Mouse (Mus musculus): Measurements from ENCODE around the gene Xaf1.
"Not testable (repeated sequence)": the region's sequence is repeated elsewhere in the genome, so short reads cannot be mapped to it uniquely, and the experiment has no call there.

Xaf1 gene

DNA sequence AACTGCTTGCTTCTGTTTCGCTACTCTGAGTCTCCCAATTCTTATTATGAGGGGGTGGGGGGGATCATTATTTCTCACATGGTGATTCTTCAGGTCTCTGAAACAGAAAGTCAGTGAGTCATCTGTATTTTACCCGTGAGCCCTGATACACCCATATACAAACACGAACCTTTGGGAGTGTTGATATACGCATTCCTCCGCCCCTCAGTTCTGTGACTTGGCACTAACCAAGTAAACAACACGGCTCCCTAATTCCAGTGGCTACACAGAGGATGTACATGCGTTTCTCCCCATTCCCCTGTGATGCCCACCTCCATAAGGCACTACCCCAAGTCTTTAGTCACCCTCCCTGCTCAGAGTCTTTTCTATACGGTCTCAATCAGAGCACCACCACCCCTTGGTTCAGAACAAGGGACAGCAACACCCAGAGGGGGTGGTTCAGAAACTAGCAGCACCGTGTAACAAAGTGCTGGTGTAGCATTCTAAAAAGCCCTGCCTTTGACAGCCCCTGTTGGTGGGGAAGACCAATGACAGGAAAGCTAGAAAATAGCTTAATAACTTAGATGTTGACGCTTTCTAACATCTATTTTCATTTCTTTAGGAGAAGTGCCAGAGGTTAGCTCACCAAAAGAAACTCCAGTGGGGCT, 10.0 kb downstream of the Xaf1 start:
- DNase-seq (ENCODE audit: low read depth), result no peak

DNA sequence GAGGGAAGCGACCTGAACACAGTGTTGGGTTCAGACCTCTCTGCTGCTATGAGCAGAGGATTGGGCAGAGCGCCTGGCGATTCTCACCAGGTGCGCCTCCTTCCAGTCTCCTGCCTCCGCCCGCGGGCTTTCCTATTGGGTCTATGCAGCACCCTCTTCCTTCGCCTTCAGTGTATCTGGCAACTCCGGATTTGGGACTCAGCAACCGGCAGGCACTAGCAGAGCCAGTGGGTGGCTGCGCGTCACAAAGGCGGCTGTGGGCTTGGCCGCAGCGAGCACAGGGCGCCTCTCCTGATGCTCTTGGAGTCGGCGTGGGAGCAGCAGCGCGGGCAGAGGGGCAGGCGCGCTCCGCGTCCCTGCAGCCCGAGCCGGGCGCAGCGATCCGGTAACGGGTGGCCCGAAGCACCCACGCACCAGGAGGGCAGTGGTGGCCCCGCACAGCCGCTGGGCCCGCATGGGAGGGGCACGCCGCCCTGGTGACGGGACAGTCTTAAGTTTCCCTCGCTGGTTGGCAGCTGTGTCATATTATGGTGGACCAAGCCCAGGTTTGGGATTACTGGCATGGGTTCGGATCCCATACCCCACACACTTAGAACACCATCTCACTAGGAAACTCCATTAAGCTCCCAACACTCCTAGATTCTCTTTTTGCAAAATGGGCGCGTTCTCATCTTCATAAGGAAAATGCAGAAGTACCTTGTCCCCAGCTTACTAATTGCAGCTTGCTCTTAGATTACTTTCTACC, 12.9 kb downstream of the Xaf1 start, which contains the start of gene Fbxo39:
TSS of gene Fbxo39 (plus strand) at position 294 of the 745 bp plus-strand sequence.
- DNase-seq (ENCODE audit: low read depth), result no peak

DNA sequence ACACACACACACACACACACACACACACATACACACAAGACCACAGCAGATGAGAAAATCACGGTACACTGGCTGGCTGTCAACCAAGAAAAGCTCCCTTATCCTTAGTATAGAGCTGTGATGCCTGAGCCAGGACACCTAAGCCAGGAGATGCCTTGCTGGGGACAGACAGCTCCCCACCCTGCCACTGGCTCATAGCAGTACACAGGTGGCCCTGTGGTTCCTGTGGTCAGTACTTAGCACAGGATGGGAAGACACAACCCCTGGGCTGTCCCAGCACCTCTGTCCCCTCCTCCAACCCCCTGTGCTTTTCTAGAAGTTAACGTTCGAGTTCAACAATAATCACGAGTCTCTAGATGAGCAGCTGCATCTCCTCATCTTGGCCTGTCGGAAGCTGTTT, 16.6 kb downstream of the Xaf1 start:
- DNase-seq (ENCODE audit: low read depth), result no peak

DNA sequence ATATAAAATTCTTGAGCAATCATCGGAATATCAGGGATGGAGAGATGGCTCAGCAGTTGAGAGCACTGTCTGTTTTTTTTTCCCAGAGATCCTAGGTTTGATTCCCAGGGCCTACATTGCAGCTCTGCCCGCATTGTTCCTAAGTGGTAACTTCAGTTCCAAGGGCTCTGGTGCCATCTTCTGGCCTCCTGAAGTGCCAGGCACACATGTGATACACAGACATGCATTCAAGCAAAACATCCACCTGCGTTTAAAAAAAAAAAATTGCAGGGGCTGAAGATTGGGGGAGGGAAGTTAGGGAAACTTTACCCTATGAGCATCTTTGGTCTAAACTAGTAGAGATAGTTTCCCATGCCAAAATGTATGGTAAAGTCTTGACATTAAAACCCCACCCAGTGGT, 23.0 kb downstream of the Xaf1 start:
- no peak for DNase-seq (ENCODE audit: low read depth)

DNA sequence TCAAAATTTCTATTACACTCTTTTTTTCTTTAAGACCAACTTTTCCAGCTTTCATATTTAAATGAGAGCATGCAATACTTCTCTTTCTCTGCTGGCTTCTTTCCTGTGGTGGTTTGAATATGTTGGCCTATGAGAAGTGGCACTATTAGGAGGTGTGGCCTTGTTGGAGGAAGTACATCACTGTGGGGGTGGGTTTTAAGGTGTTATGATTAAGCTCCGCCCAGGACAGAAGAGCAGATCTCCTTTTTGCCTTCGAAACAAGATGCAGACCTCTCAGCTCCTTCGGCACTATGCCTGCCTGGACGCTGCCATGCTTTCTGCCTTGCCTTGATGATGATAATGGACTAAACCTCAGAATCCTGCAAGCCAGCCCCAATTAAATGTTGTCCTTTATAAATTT, 24.3 kb downstream of the Xaf1 start:
- no peak for DNase-seq (ENCODE audit: low read depth)

DNA sequence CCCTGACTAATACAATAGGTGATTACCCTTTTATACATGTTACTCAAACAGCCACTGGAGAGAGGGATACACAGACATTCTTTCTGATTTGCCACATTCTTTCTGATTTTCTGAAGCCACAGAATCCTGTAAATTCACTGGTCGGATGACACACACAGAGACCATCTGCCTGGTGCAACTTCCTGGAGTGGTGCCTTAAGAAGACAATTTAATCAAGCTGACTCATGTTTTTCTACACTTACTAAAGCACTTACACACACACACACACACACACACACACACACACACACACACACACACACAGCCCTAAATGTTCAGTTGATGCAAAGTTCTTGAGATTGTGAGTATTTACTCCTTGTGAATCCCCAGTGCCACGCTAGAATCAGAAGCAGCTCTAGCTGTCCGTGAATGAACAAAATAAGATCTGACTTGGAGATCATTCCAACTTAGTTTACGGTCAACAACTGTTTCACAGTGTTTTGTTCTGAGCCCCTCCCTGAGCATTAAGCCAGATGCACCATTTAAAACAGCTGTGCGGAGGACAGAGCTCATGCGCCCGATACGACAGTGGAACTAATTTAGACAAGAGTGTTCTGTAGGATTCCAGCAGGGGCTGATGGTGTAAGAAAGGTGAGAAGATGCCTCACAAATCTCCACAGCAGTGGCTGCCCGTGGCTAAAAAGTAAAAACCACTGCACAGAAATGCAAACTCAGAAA, 31.7 kb downstream of the Xaf1 start:
- no peak for DNase-seq (ENCODE audit: low read depth)

DNA sequence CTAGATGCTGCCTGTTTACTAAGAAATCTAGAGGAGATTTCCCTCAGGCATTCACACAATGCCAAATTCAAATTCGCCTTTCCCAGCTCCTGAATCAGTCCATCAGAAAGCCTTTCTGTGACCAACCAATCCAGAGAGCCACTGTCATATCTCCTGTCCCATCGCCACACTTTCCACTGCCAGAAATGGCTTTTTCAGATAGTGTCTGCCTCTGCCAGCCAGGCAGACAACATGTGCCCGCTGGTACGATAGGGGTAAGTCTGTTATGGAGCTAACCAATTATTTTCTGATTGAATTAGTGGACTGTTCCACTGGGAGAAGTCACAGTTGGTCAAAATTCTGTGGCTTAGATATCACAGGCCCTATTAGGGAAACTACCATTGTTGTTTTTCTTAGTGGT, 33.2 kb downstream of the Xaf1 start:
- DNase-seq (ENCODE audit: low read depth), result no peak

DNA sequence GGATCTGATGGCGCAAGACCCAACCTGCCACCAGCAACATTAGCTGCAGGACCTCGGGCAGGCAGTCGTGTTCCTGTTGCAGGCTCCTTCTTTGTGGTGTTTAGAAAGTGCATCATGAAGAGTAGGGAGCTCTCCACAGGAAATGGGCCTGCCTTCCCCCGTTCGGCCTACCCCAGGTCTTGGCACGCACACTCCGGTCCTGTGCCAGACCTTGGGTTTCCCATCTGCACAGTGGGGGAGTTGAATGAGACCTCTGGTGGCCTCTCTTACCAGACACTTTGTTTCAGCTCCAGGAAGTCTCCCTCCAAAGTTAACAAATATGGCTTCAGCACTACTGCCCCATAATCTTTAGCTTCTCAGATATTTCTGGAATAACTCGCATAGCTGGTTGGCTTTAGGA, 35.3 kb downstream of the Xaf1 start:
- DNase-seq (ENCODE audit: low read depth), result no peak

DNA sequence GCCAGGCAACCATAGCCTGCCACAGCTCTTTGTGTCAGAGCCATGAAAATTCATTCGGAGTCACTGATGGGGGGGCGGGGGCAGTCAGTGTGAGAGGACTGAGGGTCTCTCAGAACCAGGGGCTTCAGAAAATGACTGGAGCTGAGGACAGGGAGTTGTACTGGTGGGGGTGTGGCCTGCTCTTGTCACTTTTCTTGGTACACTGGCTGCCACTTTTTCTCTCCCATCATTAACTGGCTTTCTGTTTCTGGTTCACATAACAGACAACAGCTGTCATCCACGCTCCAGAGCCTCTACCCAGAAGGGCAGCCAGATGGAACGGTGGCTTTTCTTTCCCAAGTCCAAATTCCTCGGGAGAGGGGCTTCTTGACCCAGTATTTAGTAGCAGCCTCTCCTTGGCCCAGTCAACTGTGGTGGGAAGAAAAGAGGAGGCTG, 37.0 kb downstream of the Xaf1 start:
- DNase-seq (ENCODE audit: low read depth), result no peak

DNA sequence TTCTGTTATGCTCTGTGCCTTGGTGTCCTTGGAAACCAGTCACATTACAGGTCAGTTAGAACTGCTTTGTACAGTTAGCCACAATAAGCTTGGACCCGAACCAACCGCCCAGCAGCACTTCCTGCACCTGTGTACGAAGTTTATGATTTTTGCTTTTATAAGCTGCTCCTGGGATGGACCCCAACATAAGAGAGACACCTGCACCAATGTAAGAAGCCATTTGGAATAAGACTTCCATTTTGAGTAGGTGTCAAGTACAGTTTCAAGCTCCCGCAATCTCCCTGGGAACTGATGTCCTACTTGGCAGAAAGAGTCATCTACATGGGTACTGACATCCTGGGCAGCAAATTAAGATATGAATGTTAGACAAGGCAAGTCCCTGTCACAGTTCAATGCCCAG, 38.3 kb downstream of the Xaf1 start:
- DNase-seq (ENCODE audit: low read depth), result no peak

DNA sequence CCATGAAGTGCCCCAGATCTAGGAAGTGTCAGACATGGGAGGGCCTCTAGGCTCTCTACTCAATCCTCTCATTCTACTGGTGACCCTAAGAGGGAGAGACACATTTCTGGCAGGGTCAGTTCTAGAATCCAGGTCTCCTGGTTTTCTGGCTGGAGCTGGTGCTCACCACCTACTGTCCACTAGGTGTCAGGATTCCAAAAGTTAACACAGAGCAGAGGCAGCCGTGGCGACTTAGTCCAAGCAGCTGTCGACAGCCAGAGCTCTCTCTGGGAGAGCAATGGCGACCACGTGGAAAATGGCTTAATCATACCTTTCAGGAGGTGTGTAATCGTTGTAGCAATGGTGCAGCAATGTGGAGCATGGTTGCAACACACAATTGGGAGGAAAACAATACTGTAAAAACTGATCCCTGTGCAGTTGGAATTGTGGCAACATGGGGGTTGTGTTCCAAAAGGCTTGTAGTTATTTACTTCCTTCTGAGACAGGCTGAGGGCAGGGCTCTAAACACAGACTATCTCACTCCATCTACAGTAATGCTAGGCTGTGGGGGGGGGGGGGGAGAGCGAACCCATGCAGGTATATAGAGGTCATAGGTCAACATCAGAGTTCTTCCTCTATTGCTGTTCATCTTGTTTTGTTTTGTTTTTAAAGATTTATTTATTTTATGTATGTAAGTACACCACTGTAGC, 41.3 kb downstream of the Xaf1 start:
- peak; percentile 40 for DNase-seq (ENCODE audit: low read depth)

DNA sequence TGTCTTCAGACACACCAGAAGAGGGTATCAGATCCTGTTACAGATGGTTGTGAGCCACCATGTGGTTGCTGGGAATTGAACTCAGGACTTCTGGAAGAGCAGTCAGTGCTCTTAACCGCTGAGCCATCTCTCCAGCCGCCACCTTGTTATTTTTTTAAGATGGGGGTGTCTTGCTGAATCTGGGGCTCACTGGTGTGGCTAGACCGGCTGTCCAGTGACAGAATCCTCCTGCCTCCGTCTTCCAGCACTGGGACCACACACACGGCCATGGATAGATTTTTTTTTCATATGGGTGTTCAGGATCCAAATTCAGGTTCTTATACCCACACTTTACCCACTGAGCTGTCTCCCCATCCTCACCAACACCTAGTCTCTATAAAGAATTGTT, 41.8 kb downstream of the Xaf1 start:
- DNase-seq (ENCODE audit: low read depth), result not testable (repeated sequence)

DNA sequence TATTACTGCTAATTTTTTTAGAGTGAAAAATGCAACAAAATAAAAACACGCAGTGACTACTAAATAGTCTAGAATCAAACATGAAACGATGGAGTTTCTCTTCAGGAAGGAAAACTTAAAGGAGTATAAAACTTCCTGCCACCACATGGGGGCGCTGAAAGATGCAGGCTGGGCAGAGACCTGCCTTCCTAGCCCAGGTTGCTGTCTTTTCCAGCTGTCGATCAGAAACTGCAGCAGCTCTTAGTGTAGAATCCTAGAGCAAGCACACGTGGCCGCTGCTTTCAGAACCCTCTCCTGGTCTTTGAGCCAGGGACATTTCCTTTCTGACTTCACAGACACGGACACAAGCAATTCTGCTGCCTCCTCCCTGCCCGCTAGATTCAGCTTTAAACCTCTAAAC, 42.5 kb downstream of the Xaf1 start:
- DNase-seq (ENCODE audit: low read depth), result peak; percentile 27

DNA sequence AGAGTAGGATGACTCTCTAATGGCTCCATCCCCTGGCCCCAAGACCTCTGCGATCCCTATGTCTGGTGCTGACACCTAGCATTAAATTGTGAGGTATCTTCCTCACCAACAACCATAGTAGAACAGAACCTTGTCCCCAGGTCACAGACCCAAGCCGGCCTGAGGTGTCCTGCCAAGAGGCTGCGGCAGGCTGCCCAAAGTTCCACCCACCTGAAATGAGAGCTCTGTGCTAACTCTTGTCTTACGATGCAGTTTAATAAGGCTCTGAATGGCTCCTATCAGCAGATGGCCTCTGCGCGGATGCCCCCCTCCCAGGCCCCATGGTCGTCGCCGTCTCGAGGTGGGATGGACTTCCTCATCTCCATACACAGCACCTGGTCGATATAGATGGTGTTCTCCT, 43.1 kb downstream of the Xaf1 start:
- DNase-seq (ENCODE audit: low read depth), result no peak

DNA sequence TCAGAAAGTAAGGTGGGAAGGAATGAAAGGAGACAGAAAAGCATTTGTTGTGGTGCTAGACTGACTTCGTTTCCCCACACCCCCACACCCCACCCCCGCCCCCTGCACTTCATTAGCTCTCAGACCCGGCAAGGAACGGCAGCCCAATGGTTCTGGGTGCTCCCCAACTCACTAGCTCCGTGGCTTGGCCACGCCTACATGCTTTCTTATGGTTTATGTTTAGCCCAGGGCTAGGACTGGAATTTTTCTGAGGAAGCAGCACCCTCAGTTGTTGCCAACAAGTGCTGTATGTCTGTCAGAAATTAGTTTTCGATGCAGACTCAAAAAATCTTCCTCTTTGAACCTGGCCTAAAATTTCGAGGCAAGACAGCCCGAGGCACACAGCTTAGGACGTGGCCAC, 47.1 kb downstream of the Xaf1 start:
- DNase-seq (ENCODE audit: low read depth), result no peak

DNA sequence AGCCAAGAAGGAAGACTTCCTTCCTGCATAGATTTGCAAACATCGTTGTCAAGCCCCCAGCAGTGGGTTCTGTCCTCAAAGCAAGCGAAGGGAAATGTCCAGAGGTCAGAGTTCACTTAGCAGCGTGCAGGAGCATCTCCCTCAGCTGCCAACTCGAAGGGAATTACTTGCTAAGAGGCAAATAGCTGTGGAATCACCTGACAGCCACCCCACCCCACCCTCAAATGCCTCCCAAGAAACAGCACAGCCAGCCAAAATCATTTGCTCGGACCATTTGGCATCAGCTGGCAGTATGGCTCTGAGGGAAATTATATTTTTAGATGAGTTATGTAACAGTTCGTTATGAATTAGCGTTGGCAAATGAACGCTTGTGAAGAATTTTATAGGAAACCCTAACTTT, 47.6 kb downstream of the Xaf1 start:
- no peak for DNase-seq (ENCODE audit: low read depth)

DNA sequence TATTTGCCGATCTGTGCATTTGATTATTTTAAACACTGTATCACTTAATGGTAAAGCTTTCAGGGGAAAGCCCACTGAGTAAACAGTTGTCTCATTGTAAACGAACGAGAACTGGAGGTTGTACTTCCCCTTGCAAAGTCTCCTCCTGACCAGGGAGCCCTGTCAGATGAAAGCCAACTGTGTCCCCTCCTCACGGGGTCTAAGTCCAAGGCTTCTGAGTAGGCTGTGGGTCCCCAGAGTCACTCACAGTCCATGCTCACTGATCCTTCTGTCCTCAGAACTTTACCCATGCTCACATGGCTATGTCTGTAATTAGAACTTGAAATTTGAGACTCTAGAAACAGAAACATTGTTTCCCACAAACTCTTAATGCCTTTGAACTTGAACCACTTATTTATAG, 48.2 kb downstream of the Xaf1 start:
- DNase-seq (ENCODE audit: low read depth), result no peak

DNA sequence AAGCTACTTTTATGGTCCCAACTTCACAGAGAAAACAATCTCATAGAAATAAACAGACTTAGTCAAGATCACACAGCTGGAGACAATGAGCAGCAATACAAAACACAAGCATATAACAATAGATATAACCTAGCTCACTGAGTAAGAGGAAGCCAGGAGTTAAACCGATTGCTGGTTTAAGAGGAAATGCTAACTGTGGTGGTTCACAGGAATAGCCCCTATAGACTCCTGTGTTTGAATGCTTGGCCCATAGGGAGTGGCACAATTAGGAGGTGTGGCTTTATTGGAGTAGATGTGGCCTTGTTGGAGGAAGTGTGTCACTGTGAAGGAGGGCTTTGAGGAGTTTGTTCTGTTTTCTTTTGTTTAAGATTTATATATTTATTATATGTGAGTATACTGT, 50.8 kb downstream of the Xaf1 start:
- no peak for DNase-seq (ENCODE audit: low read depth)

DNA sequence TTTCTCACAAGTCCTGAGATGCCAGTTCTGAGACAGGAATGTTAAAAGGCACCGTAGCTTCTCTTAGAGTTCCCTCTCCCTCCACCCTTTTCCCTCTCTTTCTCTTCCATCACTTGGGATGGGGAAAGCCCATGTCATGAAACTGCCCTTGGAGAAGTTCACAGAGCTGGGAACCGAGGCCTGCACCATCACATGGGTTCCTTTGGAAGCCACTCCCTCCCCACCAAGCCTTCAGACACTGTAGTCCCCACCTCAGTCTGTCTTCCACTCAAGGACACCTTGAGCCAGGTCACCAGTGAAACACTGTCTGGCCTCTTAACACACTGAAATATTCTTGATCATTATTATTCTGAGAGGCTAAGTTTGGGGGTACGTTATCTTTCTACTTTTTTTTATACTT, 51.8 kb downstream of the Xaf1 start:
- DNase-seq (ENCODE audit: low read depth), result no peak

DNA sequence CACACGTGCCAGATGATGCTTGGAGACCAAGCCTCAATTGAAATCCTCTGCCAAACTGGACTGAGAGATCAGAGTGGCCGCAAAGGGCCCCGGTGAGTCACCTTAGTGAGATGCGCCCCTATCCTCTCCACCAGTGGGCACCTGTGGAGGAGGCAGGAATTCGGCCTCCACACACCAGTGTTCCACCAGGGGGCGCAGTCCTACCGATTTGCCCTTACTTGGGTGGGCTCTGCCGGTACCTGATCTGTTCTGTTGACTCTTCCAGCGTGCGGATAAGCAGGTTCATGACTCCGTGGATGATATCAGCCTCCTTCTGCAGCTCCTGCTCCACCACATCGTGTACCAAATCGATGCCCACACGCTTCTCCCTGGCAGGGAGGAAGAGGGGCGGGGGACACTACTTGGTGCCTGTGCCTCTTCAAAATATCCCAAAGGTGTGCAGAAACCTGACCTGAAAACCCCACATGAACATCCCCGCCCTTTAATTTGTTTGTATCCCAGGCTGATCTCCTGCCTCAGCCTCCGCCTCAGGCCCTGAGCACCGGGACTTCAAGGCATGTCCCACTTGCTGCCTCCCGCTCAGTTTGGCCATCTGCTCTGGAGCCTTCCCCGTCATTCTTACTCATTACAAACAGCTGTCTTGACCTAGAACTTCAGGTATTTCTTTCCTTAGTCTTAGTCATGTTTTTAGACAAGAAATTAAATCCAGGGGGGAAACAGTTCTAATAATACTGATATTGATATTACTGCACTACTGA, 53.7 kb downstream of the Xaf1 start:
- peak; percentile 47 for DNase-seq (ENCODE audit: low read depth)

DNA sequence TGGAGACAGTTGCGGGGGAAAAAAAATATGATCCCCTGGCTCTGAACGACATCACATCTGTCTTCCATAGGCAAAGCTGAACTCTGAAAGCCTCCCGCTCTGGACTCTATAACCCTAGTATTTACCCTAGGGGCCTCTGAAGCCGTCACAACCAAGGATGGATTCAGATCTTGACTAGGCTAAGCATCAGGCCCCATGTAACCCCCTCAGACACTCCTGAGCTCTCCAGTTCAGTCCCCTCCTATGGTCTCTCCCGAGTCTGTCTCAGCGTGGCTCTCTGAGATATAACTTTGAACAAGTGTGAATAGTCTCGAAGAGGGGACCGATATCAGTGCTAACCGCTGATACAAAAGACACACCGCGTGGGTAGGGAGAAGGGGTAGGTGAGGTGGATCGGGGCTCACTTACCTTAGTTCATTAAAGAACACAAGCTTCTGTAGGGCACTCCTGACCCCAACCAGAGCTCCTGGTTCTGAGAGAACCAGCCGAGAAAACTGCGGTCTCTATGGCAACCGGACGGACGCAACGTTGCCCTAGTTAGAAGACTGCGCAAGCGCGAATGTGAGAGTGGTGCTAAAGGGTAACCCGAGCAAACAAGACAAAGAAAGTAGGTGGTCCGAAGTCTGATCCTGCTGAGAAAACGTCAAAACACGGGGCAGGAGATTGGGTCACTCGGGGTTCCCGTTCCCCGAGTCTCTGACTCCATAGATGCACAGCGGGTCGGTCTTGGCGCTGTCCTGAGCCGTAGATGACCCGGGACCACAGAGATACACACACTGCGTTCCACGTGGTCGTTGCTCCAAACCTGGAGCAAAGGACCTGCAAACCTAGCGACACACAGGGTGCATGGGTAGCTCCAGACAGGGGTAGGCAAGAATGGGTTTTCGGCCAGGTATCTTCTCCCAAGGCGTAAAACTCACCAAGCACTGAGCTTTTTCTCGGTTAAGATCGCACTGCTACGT, 60.2 kb downstream of the Xaf1 start:
- DNase-seq (ENCODE audit: low read depth), result no peak

All from c-Kit-positive CD71-positive TER-119-negative erythroid progenitor cells, embryonic 14.5 days (primary cell).